8 mouse cellular contexts compared by ENCODE assay signal in genomic region chr16:31592014-31592871, GRCm38 (mm10).
A peak's percentile ranks its signal among the peaks of the same experiment; 100 is the strongest.
DNase-seq lines count a peak whose midpoint lies in the region; ATAC-seq and TF ChIP-seq lines count a peak whose summit lies in the region.

No protein-coding gene starts in this region.

- peak overlapping the region; percentile 18 for H3K4me2 ChIP-seq in forebrain, embryonic 14.5 days (ENCODE audit: low read length)
- H3K4me2 ChIP-seq in lung, embryonic 14.5 days = peak overlapping the region; percentile 26

- H3K4me3 ChIP-seq in ES-E14 (ENCODE audit: insufficient read depth in 1 of 2, low read depth in 1 of 2, low read length in 2 of 2, poor library complexity in 1 of 2, severe bottlenecking in 1 of 2) = no peak overlapping the region
- H3K4me3 ChIP-seq in cerebellum, adult 2 months (replicated peaks; ENCODE audit: insufficient read depth, low read depth, low read length) = no peak overlapping the region
- no peak overlapping the region for H3K4me3 ChIP-seq in forebrain, embryonic 14.5 days (ENCODE audit: low read depth, low read length)
- peak overlapping the region; percentile 20; the same call in 1 of the 2 replicates for H3K4me3 ChIP-seq in hindbrain, embryonic 10.5 days
- no peak overlapping the region; the same call in 1 of the 2 replicates for H3K4me3 ChIP-seq in lung, embryonic 14.5 days (ENCODE audit: low read depth, low read length)

- no peak for TF ChIP-seq POLR2A in cerebellum, adult 2 months (IDR thresholded peaks at IDR 0.05; ENCODE audit: borderline replicate concordance, insufficient read depth, low read length)

- H3K36me3 ChIP-seq in ES-E14 (ENCODE audit: control insufficient read depth, insufficient read depth, low read length, poor library complexity, severe bottlenecking) = no peaks in the 10 kb centered on the region
- H3K36me3 ChIP-seq in forebrain, embryonic 14.5 days (ENCODE audit: control insufficient read depth, insufficient read depth, low read length) = no peaks in the 10 kb centered on the region
- no peaks in the 10 kb centered on the region for H3K36me3 ChIP-seq in hindbrain, embryonic 10.5 days
- H3K36me3 ChIP-seq in lung, embryonic 14.5 days (ENCODE audit: insufficient read depth) = no peaks in the 10 kb centered on the region

- peak; percentile 98 for ATAC-seq in forebrain, embryonic 14.5 days
- ATAC-seq in lung, embryonic 14.5 days (ENCODE audit: insufficient read depth) = peak; percentile 98

- no peak for DNase-seq in ES-E14 (ENCODE audit: low read depth, low spot score)
- peak; percentile 58 to 63 for DNase-seq in cerebellum, adult 2 months
- DNase-seq in forebrain, embryonic 14.5 days (ENCODE audit: low spot score) = peak; percentile 99
- peak; percentile 68 for DNase-seq in hindbrain, embryonic 10.5 days (ENCODE audit: low spot score)
- DNase-seq in layer of hippocampus, adult 8-10 months (ENCODE audit: low spot score in 2 of 2) = peak; percentile 41 to 67
- peak; percentile 98 for DNase-seq in lung, embryonic 14.5 days
- peak; percentile 45 for DNase-seq in ovary, postnatal 36 days (ENCODE audit: low spot score)
- DNase-seq in urinary bladder, postnatal 25 days (ENCODE audit: low spot score) = peak; percentile 60

- no peak overlapping the region for H3K9ac ChIP-seq in ES-E14 (ENCODE audit: insufficient read depth, low read depth, low read length, poor library complexity, severe bottlenecking)
- peak overlapping the region; percentile 33 for H3K9ac ChIP-seq in forebrain, embryonic 14.5 days (ENCODE audit: low read length)
- no peak overlapping the region for H3K9ac ChIP-seq in lung, embryonic 14.5 days

- peaks cover 1% of the 10 kb centered on the region; the same call in 1 of the 2 replicates for H3K9me3 ChIP-seq in ES-E14 (ENCODE audit: control insufficient read depth, insufficient read depth, low read depth, low read length)
- H3K9me3 ChIP-seq in forebrain, embryonic 14.5 days (replicated peaks; ENCODE audit: control insufficient read depth, low read length) = no peaks in the 10 kb centered on the region
- no peaks in the 10 kb centered on the region for H3K9me3 ChIP-seq in hindbrain, embryonic 10.5 days
- no peaks in the 10 kb centered on the region for H3K9me3 ChIP-seq in lung, embryonic 14.5 days (ENCODE audit: low read depth, low read length)

- TF ChIP-seq CTCF in cerebellum, adult 2 months (IDR thresholded peaks at IDR 0.05; ENCODE audit: borderline replicate concordance, insufficient read depth, low read depth, low read length) = no peak
- TF ChIP-seq CTCF in lung, embryonic 14.5 days (IDR thresholded peaks at IDR 0.05; ENCODE audit: low read depth) = no peak

- in situ Hi-C loops in ES-E14 (cut with MboI; ENCODE audit: low sequenced_read_pairs in 2 of 2, unreplicated experiment in 2 of 2) = no loop called here

- H3K4me1 ChIP-seq in ES-E14 (ENCODE audit: control insufficient read depth in 2 of 2, insufficient read depth in 2 of 2, low read length in 2 of 2, poor library complexity in 1 of 2) = peaks cover 0 to 6% of the 10 kb centered on the region in 2 experiments; a peak in 1 of 4 replicates
- H3K4me1 ChIP-seq in cerebellum, adult 2 months (ENCODE audit: control insufficient read depth, insufficient read depth, low read length) = peaks cover 14% of the 10 kb centered on the region; the same call in 1 of the 2 replicates
- H3K4me1 ChIP-seq in forebrain, embryonic 14.5 days (ENCODE audit: control insufficient read depth, insufficient read depth, low read length) = peaks cover 26% of the 10 kb centered on the region
- H3K4me1 ChIP-seq in hindbrain, embryonic 10.5 days (replicated peaks) = peaks cover 50% of the 10 kb centered on the region
- peaks cover 11% of the 10 kb centered on the region for H3K4me1 ChIP-seq in lung, embryonic 14.5 days (ENCODE audit: insufficient read depth)

- WGBS in cerebellum, adult 2 months = 16% methylated on average over 7 of the region's 7 CpGs
- WGBS in forebrain, embryonic 14.5 days = under 1% methylated on average over 7 of the region's 7 CpGs
- WGBS in hindbrain, embryonic 10.5 days = 19% methylated on average over 7 of the region's 7 CpGs
- 3% methylated on average over 7 of the region's 7 CpGs for WGBS in lung, embryonic 14.5 days

- no peak overlapping the region for H3K27ac ChIP-seq in ES-E14 (ENCODE audit: insufficient read depth, low read depth, low read length, poor library complexity, severe bottlenecking)
- peak overlapping the region; percentile 17; the same call in 1 of the 2 replicates for H3K27ac ChIP-seq in cerebellum, adult 2 months (ENCODE audit: insufficient read depth, low read length)
- peak overlapping the region; percentile 95 for H3K27ac ChIP-seq in forebrain, embryonic 14.5 days (ENCODE audit: low read depth, low read length)
- peak overlapping the region; percentile 87 for H3K27ac ChIP-seq in hindbrain, embryonic 10.5 days
- H3K27ac ChIP-seq in lung, embryonic 14.5 days (ENCODE audit: low read depth) = peak overlapping the region; percentile 93

- no peaks in the 10 kb centered on the region for H3K27me3 ChIP-seq in cerebellum, adult 2 months (ENCODE audit: control insufficient read depth, insufficient read depth, low read length)
- H3K27me3 ChIP-seq in forebrain, embryonic 14.5 days (replicated peaks; ENCODE audit: control insufficient read depth, insufficient read depth, low read length) = no peaks in the 10 kb centered on the region
- no peaks in the 10 kb centered on the region for H3K27me3 ChIP-seq in hindbrain, embryonic 10.5 days (ENCODE audit: insufficient read depth, poor library complexity, severe bottlenecking)
- H3K27me3 ChIP-seq in lung, embryonic 14.5 days (ENCODE audit: insufficient read depth, low read length) = no peaks in the 10 kb centered on the region

TF ChIP-seq in ES-E14, 5 proteins besides CTCF, POLR2A, EP300 and RAD21:
- TF ChIP-seq MAFK (IDR thresholded peaks at IDR 0.05; ENCODE audit: insufficient read depth, low read depth, low read length) (peak; percentile 76), ZC3H11A (IDR thresholded peaks at IDR 0.05; ENCODE audit: borderline replicate concordance, low read depth, low read length) (no peak)
